Mouse (Mus musculus): ENCODE results near the gene Vmn1r183. TPM values are rescaled to one million over a fixed set of nuclear protein-coding genes. Genes with fewer than 3 reads are reported as not detected.
A peak's percentile ranks its signal among the peaks of the same experiment; 100 is the strongest.
"Not testable (repeated sequence)": the region's sequence is repeated elsewhere in the genome, so short reads cannot be mapped to it uniquely, and the experiment has no call there.

Gene Vmn1r183
- not detected in 2 replicates for polyA plus RNA-seq (2015; fragmentation: Nextera tagmentation; extraction: Ambion mirVana)

- H3K9me3 ChIP-seq (ENCODE audit: control insufficient read depth, low read length): no peaks in the 10 kb centered on the region
- 69% methylated on average over 4 of the region's 4 CpGs for WGBS
- no peak within 1 kb of the TSS for H3K4me2 ChIP-seq (ENCODE audit: low read depth, low read length)
- H3K9ac ChIP-seq (ENCODE audit: low read length): no peak within 1 kb of the TSS
- no peak within 1 kb of the TSS for H3K27ac ChIP-seq (ENCODE audit: low read length)
- no peak for ATAC-seq (ENCODE audit: low read depth)
- no peak within 1 kb of the TSS for H3K4me3 ChIP-seq (ENCODE audit: low read length)
- H3K36me3 ChIP-seq (ENCODE audit: control insufficient read depth, insufficient read depth, low read length): no peaks in the 10 kb centered on the region
- no peaks in the 10 kb centered on the region for H3K27me3 ChIP-seq (ENCODE audit: control insufficient read depth, insufficient read depth, low read depth, low read length)
- no peaks in the 10 kb centered on the region for H3K4me1 ChIP-seq (replicated peaks; ENCODE audit: control insufficient read depth, insufficient read depth, low read length)
Measured at GRCm38 (mm10) chr7:24052660-24053304, at the start of gene Vmn1r183. Gene Vmn1r183, plus strand, starts transcription at chr7:24053254.

GRCm38 (mm10) chr7:24074424-24074823, 21.4 kb downstream of the Vmn1r183 start:
- H3K4me3 ChIP-seq (ENCODE audit: low read length); H3K4me2 ChIP-seq (ENCODE audit: low read depth, low read length); H3K27me3 ChIP-seq (ENCODE audit: control insufficient read depth, insufficient read depth, low read depth, low read length); ATAC-seq (ENCODE audit: low read depth); H3K4me1 ChIP-seq (replicated peaks; ENCODE audit: control insufficient read depth, insufficient read depth, low read length); H3K36me3 ChIP-seq (ENCODE audit: control insufficient read depth, insufficient read depth, low read length); H3K9me3 ChIP-seq (ENCODE audit: control insufficient read depth, low read length); H3K27ac ChIP-seq (ENCODE audit: low read length); H3K9ac ChIP-seq (ENCODE audit: low read length): not testable (repeated sequence)
- WGBS: 26% methylated on average over 1 of the region's 1 CpGs

- Histone ChIP-seq H3K9ac (ENCODE audit: low read length) (peak within 1 kb of the TSS; percentile 87), H3K4me2 (ENCODE audit: low read depth, low read length) (peak within 1 kb of the TSS; percentile 77), H3K4me3 (ENCODE audit: low read length) (peak within 1 kb of the TSS; percentile 90), H3K36me3 (ENCODE audit: control insufficient read depth, insufficient read depth, low read length) (peaks cover 8% of the 10 kb centered on the region), H3K27ac (ENCODE audit: low read length) (peak within 1 kb of the TSS; percentile 93), H3K9me3 (ENCODE audit: control insufficient read depth, low read length) (peaks cover 3% of the 10 kb centered on the region; the same call in 1 of the 2 replicates), H3K27me3 (ENCODE audit: control insufficient read depth, insufficient read depth, low read depth, low read length) (no peaks in the 10 kb centered on the region), H3K4me1 (replicated peaks; ENCODE audit: control insufficient read depth, insufficient read depth, low read length) (peaks cover 12% of the 10 kb centered on the region)
- ATAC-seq (ENCODE audit: low read depth): peak; percentile 98
- WGBS: 21% methylated on average over 44 of the region's 44 CpGs
Measured at GRCm38 (mm10) chr7:24081634-24082431, 28.8 kb downstream of the Vmn1r183 start, which contains the start of gene Zfp180. Gene Zfp180, plus strand, starts transcription at chr7:24081924.

- 34% methylated on average over 15 of the region's 15 CpGs for WGBS
- peak overlapping the region; percentile 90 for H3K4me3 ChIP-seq (ENCODE audit: low read length)
- ATAC-seq (ENCODE audit: low read depth): peak; percentile 13; the same call in 1 of the 2 replicates
- peaks cover 16% of the 10 kb centered on the region for H3K36me3 ChIP-seq (ENCODE audit: control insufficient read depth, insufficient read depth, low read length)
- H3K4me1 ChIP-seq (replicated peaks; ENCODE audit: control insufficient read depth, insufficient read depth, low read length): peaks cover 12% of the 10 kb centered on the region
- peak overlapping the region; percentile 87 for H3K9ac ChIP-seq (ENCODE audit: low read length)
- H3K27me3 ChIP-seq (ENCODE audit: control insufficient read depth, insufficient read depth, low read depth, low read length): no peaks in the 10 kb centered on the region
- H3K27ac ChIP-seq (ENCODE audit: low read length): peak overlapping the region; percentile 93
- H3K4me2 ChIP-seq (ENCODE audit: low read depth, low read length): peak overlapping the region; percentile 77
- H3K9me3 ChIP-seq (ENCODE audit: control insufficient read depth, low read length): peaks cover 3% of the 10 kb centered on the region; the same call in 1 of the 2 replicates
Measured at GRCm38 (mm10) chr7:24082457-24083235, 29.6 kb downstream of the Vmn1r183 start.

GRCm38 (mm10) chr7:24086871-24087270, 33.8 kb downstream of the Vmn1r183 start:
- Histone ChIP-seq H3K4me2 (ENCODE audit: low read depth, low read length) (no peak overlapping the region), H3K36me3 (ENCODE audit: control insufficient read depth, insufficient read depth, low read length) (peaks cover 21% of the 10 kb centered on the region), H3K9ac (ENCODE audit: low read length) (no peak overlapping the region), H3K27me3 (ENCODE audit: control insufficient read depth, insufficient read depth, low read depth, low read length) (no peaks in the 10 kb centered on the region), H3K27ac (ENCODE audit: low read length) (no peak overlapping the region), H3K4me1 (replicated peaks; ENCODE audit: control insufficient read depth, insufficient read depth, low read length) (peaks cover 8% of the 10 kb centered on the region), H3K9me3 (ENCODE audit: control insufficient read depth, low read length) (peaks cover 2% of the 10 kb centered on the region; the same call in 1 of the 2 replicates), H3K4me3 (ENCODE audit: low read length) (no peak overlapping the region)
- ATAC-seq (ENCODE audit: low read depth): no peak
- WGBS: 85% methylated on average over 4 of the region's 4 CpGs

- Histone ChIP-seq H3K4me3 (ENCODE audit: low read length) (no peak overlapping the region), H3K9ac (ENCODE audit: low read length) (no peak overlapping the region), H3K9me3 (ENCODE audit: control insufficient read depth, low read length) (no peaks in the 10 kb centered on the region; the same call in 1 of the 2 replicates), H3K36me3 (ENCODE audit: control insufficient read depth, insufficient read depth, low read length) (peaks cover 21% of the 10 kb centered on the region), H3K27me3 (ENCODE audit: control insufficient read depth, insufficient read depth, low read depth, low read length) (no peaks in the 10 kb centered on the region), H3K27ac (ENCODE audit: low read length) (no peak overlapping the region), H3K4me2 (ENCODE audit: low read depth, low read length) (no peak overlapping the region), H3K4me1 (replicated peaks; ENCODE audit: control insufficient read depth, insufficient read depth, low read length) (peaks cover 8% of the 10 kb centered on the region)
- no peak for ATAC-seq (ENCODE audit: low read depth)
- 95% methylated on average over 12 of the region's 12 CpGs for WGBS
Measured at GRCm38 (mm10) chr7:24087485-24088125, 34.6 kb downstream of the Vmn1r183 start.

GRCm38 (mm10) chr7:24104403-24104802, 51.3 kb downstream of the Vmn1r183 start:
- Histone ChIP-seq H3K27me3 (ENCODE audit: control insufficient read depth, insufficient read depth, low read depth, low read length) (no peaks in the 10 kb centered on the region), H3K9ac (ENCODE audit: low read length) (no peak overlapping the region), H3K27ac (ENCODE audit: low read length) (no peak overlapping the region), H3K9me3 (ENCODE audit: control insufficient read depth, low read length) (peaks cover 77% of the 10 kb centered on the region), H3K4me2 (ENCODE audit: low read depth, low read length) (no peak overlapping the region), H3K36me3 (ENCODE audit: control insufficient read depth, insufficient read depth, low read length) (peaks cover 94% of the 10 kb centered on the region), H3K4me3 (ENCODE audit: low read length) (no peak overlapping the region), H3K4me1 (replicated peaks; ENCODE audit: control insufficient read depth, insufficient read depth, low read length) (no peaks in the 10 kb centered on the region)
- 94% methylated on average over 9 of the region's 9 CpGs for WGBS
- ATAC-seq (ENCODE audit: low read depth): no peak

GRCm38 (mm10) chr7:24105144-24105703, 52.2 kb downstream of the Vmn1r183 start:
- H3K4me1 ChIP-seq (replicated peaks; ENCODE audit: control insufficient read depth, insufficient read depth, low read length): no peaks in the 10 kb centered on the region
- H3K27me3 ChIP-seq (ENCODE audit: control insufficient read depth, insufficient read depth, low read depth, low read length): no peaks in the 10 kb centered on the region
- peaks cover 89% of the 10 kb centered on the region for H3K36me3 ChIP-seq (ENCODE audit: control insufficient read depth, insufficient read depth, low read length)
- no peak for ATAC-seq (ENCODE audit: low read depth)
- H3K9me3 ChIP-seq (ENCODE audit: control insufficient read depth, low read length): peaks cover 82% of the 10 kb centered on the region
- no peak overlapping the region for H3K4me3 ChIP-seq (ENCODE audit: low read length)
- no peak overlapping the region for H3K9ac ChIP-seq (ENCODE audit: low read length)
- no peak overlapping the region for H3K4me2 ChIP-seq (ENCODE audit: low read depth, low read length)
- WGBS: 94% methylated on average over 18 of the region's 18 CpGs
- no peak overlapping the region for H3K27ac ChIP-seq (ENCODE audit: low read length)
